Mouse (Mus musculus) liver, adult 2 months (tissue): ENCODE results near the gene Rnft2.

ENCODE experiments used
- CTCF ChIP-seq: fragments of 200-500 bp; IDR thresholded peaks from 2 replicates; pipeline ENCODE4 v1.5.1; 2011; ENCODE audit warnings: low read depth, low read length, control low read depth
- POLR2A ChIP-seq: fragments of 200-500 bp; IDR thresholded peaks from 2 replicates; pipeline ENCODE4 v1.6.1; 2011; ENCODE audit warnings: low read length, control low read depth; ENCODE audit not compliant: insufficient read depth; ENCODE audit errors: extremely low read depth

DNA sequence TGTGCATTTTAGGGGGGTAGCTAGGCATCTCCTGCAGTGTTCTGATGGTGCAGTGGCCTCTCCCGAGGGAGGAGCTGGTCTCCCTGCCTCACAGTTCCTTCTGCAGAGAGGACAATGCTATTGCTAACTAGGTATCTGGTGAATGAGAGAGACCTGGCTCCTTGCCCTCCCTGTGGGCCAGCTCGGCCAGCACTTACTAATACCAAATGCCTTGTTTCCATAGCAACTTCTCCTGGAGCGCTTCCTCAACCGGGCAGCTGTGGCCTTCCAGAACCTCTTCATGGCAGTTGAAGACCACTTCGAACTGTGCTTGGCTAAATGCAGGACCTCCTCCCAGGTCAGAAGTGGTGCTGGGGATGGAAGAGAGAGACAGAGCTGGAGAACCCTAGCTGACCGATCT, 14.2 kb upstream of the Rnft2 start:
- TF ChIP-seq CTCF (no peak), POLR2A (no peak)
